Mouse (Mus musculus): ENCODE measurements around the gene Scn2b.
A peak's percentile ranks its signal among the peaks of the same experiment; 100 is the strongest.

Gene Scn2b

GRCm38 (mm10) chr9:45117741-45118431 is at the start of gene Scn2b:
TSS of gene Scn2b (plus strand) at chr9:45117782.
- no peak for DNase-seq

GRCm38 (mm10) chr9:45071800-45072199 is 45.8 kb upstream of the Scn2b start:
- no peak for DNase-seq

- DNase-seq, result no peak
Observed at GRCm38 (mm10) chr9:45077859-45078258, 39.7 kb upstream of the Scn2b start.

- DNase-seq, result no peak
Observed at GRCm38 (mm10) chr9:45079011-45079410, 38.6 kb upstream of the Scn2b start, which contains the start of gene Jaml. TSS of gene Jaml (plus strand) at chr9:45079183.

- no peak for DNase-seq
Observed at GRCm38 (mm10) chr9:45083132-45083531, 34.5 kb upstream of the Scn2b start.

GRCm38 (mm10) chr9:45084556-45084955 is 33.0 kb upstream of the Scn2b start:
- DNase-seq, result no peak

- no peak for DNase-seq
Observed at GRCm38 (mm10) chr9:45085741-45086690, 31.6 kb upstream of the Scn2b start.

GRCm38 (mm10) chr9:45088040-45088439 is 29.5 kb upstream of the Scn2b start:
- no peak for DNase-seq

GRCm38 (mm10) chr9:45090811-45091210 is 26.8 kb upstream of the Scn2b start:
- DNase-seq, result no peak

- DNase-seq, result no peak
Observed at GRCm38 (mm10) chr9:45092641-45093040, 24.9 kb upstream of the Scn2b start.

GRCm38 (mm10) chr9:45095149-45095937 is 22.2 kb upstream of the Scn2b start:
- no peak for DNase-seq

GRCm38 (mm10) chr9:45097877-45098276 is 19.7 kb upstream of the Scn2b start:
- DNase-seq, result no peak

GRCm38 (mm10) chr9:45098426-45098825 is 19.2 kb upstream of the Scn2b start:
- DNase-seq, result no peak

- no peak for DNase-seq
Observed at GRCm38 (mm10) chr9:45102528-45102927, 15.1 kb upstream of the Scn2b start.

- no peak for DNase-seq
Observed at GRCm38 (mm10) chr9:45103211-45103979, 14.2 kb upstream of the Scn2b start.

GRCm38 (mm10) chr9:45105596-45106374 is 11.8 kb upstream of the Scn2b start:
- DNase-seq, result no peak

GRCm38 (mm10) chr9:45115706-45116105 is 1.9 kb upstream of the Scn2b start:
- peak; percentile 59 for DNase-seq

GRCm38 (mm10) chr9:45116819-45117218 is 763 bp upstream of the Scn2b start:
- DNase-seq, result no peak

- no peak for DNase-seq
Observed at GRCm38 (mm10) chr9:45118552-45118951, 970 bp downstream of the Scn2b start.

GRCm38 (mm10) chr9:45119316-45119953 is 1.9 kb downstream of the Scn2b start:
- no peak for DNase-seq

- no peak for DNase-seq
Observed at GRCm38 (mm10) chr9:45119954-45120530, 2.5 kb downstream of the Scn2b start.
